Mouse (Mus musculus) kidney, embryonic 14.5 days (tissue): Measurements from ENCODE around the gene Tigd3. TPM values are rescaled to one million over a fixed set of nuclear protein-coding genes. Genes with fewer than 3 reads are reported as not detected.

Experiments
- ATAC-seq: fragments of 200-750 bp; cut with Nextera tagmentation; 2 replicates; pipeline ENCODE4 v1.8.0; 2017; ENCODE audit warnings: moderate number of reproducible peaks, mild to moderate bottlenecking, moderate TSS enrichment, moderate library complexity; ENCODE audit not compliant: low FRiP score, low TSS enrichment
- H3K27ac ChIP-seq: fragments of 300-500 bp; sonication (generic); 2 replicates; pipeline ENCODE4 v1.5.1; 2014; ENCODE audit warnings: low read depth, mild to moderate bottlenecking, low read length, moderate library complexity, mixed read lengths
- H3K27me3 ChIP-seq: fragments of 300-500 bp; sonication (generic); 2 replicates; pipeline ENCODE4 v1.6.1; 2014; ENCODE audit warnings: mild to moderate bottlenecking, low read length; ENCODE audit not compliant: control insufficient read depth, insufficient read depth
- H3K36me3 ChIP-seq: fragments of 300-500 bp; sonication (generic); 2 replicates; pipeline ENCODE4 v1.6.1; 2014; ENCODE audit warnings: low read length, mixed read lengths; ENCODE audit not compliant: control insufficient read depth, insufficient read depth
- H3K4me1 ChIP-seq: fragments of 300-500 bp; sonication (generic); 2 replicates; pipeline ENCODE4 v1.6.1; 2014; ENCODE audit warnings: low read length, mixed read lengths; ENCODE audit not compliant: control insufficient read depth, insufficient read depth
- H3K4me2 ChIP-seq: fragments of 300-500 bp; sonication (generic); replicated peaks from 2 replicates; pipeline ENCODE4 v1.6.1; 2014; ENCODE audit warnings: low read depth, mild to moderate bottlenecking, low read length
- H3K4me3 ChIP-seq: fragments of 300-500 bp; sonication (generic); 2 replicates; pipeline ENCODE4 v1.5.1; 2014; ENCODE audit warnings: mild to moderate bottlenecking, low read length
- H3K9ac ChIP-seq: fragments of 300-500 bp; sonication (generic); 2 replicates; pipeline ENCODE4 v1.6.1; 2014; ENCODE audit warnings: low read depth, mild to moderate bottlenecking, low read length, moderate library complexity
- H3K9me3 ChIP-seq: fragments of 300-500 bp; sonication (generic); 2 replicates; pipeline ENCODE4 v1.6.1; 2016; ENCODE audit warnings: low read length; ENCODE audit not compliant: control insufficient read depth
- WGBS: fragments of 180-500 bp; shearing (Covaris S2); extraction: QIAGEN DNeasy Blood & Tissue Kit; methylation state at CpG from one replicate; pipeline ENCODE4 v1.1.7; 2014; 5-methylcytosine and 5-hydroxymethylcytosine counted together
- polyA plus RNA-seq: library from polyadenylated mRNA; unstranded; fragments of >200 nt; fragmentation: Nextera tagmentation; extraction: Ambion mirVana; gene quantifications from 2 replicates; pipeline ENCODE4 v1.2.1, GENCODE M21; 2014

Tigd3 gene
- polyA plus RNA-seq, 1 experiment from 2014 or later, result 4.0 TPM

GRCm38 (mm10) chr19:5842785-5843730 is 50.9 kb downstream of the Tigd3 start:
- no peaks in the 10 kb centered on the region for H3K36me3 ChIP-seq
- H3K27ac ChIP-seq, result peak overlapping the region; percentile 49; the same call in 1 of the 2 replicates
- peak overlapping the region; percentile 34 for H3K4me3 ChIP-seq
- H3K9ac ChIP-seq, result 0 out of 2 replicates have a peak overlapping the region, but pooled peaks have one; percentile 8
- WGBS, result 67% methylated on average over 9 of the region's 9 CpGs
- H3K27me3 ChIP-seq, result no peaks in the 10 kb centered on the region
- H3K9me3 ChIP-seq, result no peaks in the 10 kb centered on the region
- peak overlapping the region; percentile 66 for H3K4me2 ChIP-seq
- peaks cover 58% of the 10 kb centered on the region for H3K4me1 ChIP-seq
- ATAC-seq, result no peak

GRCm38 (mm10) chr19:5841999-5842784 is 51.8 kb downstream of the Tigd3 start:
- Histone ChIP-seq H3K27ac (peak overlapping the region; percentile 49; the same call in 1 of the 2 replicates), H3K36me3 (no peaks in the 10 kb centered on the region), H3K9me3 (no peaks in the 10 kb centered on the region), H3K9ac (no peak overlapping the region), H3K4me2 (peak overlapping the region; percentile 66), H3K27me3 (no peaks in the 10 kb centered on the region), H3K4me3 (peak overlapping the region; percentile 34; the same call in 1 of the 2 replicates), H3K4me1 (peaks cover 49% of the 10 kb centered on the region)
- ATAC-seq, result no peak
- 48% methylated on average over 5 of the region's 5 CpGs for WGBS

GRCm38 (mm10) chr19:5841389-5841946 is 52.5 kb downstream of the Tigd3 start:
- Histone ChIP-seq H3K9me3 (no peaks in the 10 kb centered on the region), H3K4me1 (peaks cover 45% of the 10 kb centered on the region), H3K36me3 (no peaks in the 10 kb centered on the region), H3K4me3 (no peak overlapping the region), H3K4me2 (no peak overlapping the region), H3K9ac (no peak overlapping the region), H3K27me3 (no peaks in the 10 kb centered on the region), H3K27ac (no peak overlapping the region)
- ATAC-seq, result no peak
- WGBS, result 73% methylated on average over 4 of the region's 4 CpGs

Other genes starting within 250 kb of the Tigd3 start
- gene Sipa1, start 230.4 kb downstream of the Tigd3 start, polyA plus RNA-seq, result 17.4 and 26.8 TPM in 2 replicates
- 26.8 and 33.6 TPM in 2 replicates for gene Map3k11, start 205.4 kb downstream of the Tigd3 start, polyA plus RNA-seq
- gene Pcnx3, start 205.2 kb downstream of the Tigd3 start, polyA plus RNA-seq, result 31.2 and 35.4 TPM in 2 replicates
- 0.39 and 0.42 TPM in 2 replicates for gene Kcnk7, start 189.8 kb downstream of the Tigd3 start, polyA plus RNA-seq
- gene Ehbp1l1, start 167.8 kb downstream of the Tigd3 start, polyA plus RNA-seq, result 8.8 and 11.5 TPM in 2 replicates
- 92.8 and 114 TPM in 2 replicates for gene Fam89b, start 164.5 kb downstream of the Tigd3 start, polyA plus RNA-seq
- 14.9 and 27.1 TPM in 2 replicates for gene Ltbp3, start 153.2 kb downstream of the Tigd3 start, polyA plus RNA-seq
- 54.7 and 73.5 TPM in 2 replicates for gene Scyl1, start 122.7 kb downstream of the Tigd3 start, polyA plus RNA-seq
- 17.4 and 26.5 TPM in 2 replicates for gene Frmd8, start 18.9 kb downstream of the Tigd3 start, polyA plus RNA-seq
- 3.3 and 3.5 TPM in 2 replicates for gene Slc25a45, start 16.3 kb downstream of the Tigd3 start, polyA plus RNA-seq
- 132 and 167 TPM in 2 replicates for gene Dpf2, start 18.9 kb upstream of the Tigd3 start, polyA plus RNA-seq
- 10.5 and 10.8 TPM in 2 replicates for gene Cdc42ep2, start 30.7 kb upstream of the Tigd3 start, polyA plus RNA-seq
- gene Pola2, start 70.1 kb upstream of the Tigd3 start, polyA plus RNA-seq, result 74.2 and 95.3 TPM in 2 replicates
- gene Slc22a20, start 92.0 kb upstream of the Tigd3 start, polyA plus RNA-seq, result not detected in 2 replicates
- 6.3 and 8.6 TPM in 2 replicates for gene Capn1, start 121.7 kb upstream of the Tigd3 start, polyA plus RNA-seq
- 23.5 and 32.8 TPM in 2 replicates for gene Syvn1, start 152.4 kb upstream of the Tigd3 start, polyA plus RNA-seq
- 77.3 and 89.5 TPM in 2 replicates for gene Mrpl49, start 163.6 kb upstream of the Tigd3 start, polyA plus RNA-seq
- gene Fau, start 163.7 kb upstream of the Tigd3 start, polyA plus RNA-seq, result 839 and 1,033 TPM in 2 replicates
- 38.6 and 44.4 TPM in 2 replicates for gene Znhit2, start 167.0 kb upstream of the Tigd3 start, polyA plus RNA-seq
- 22.1 and 24.6 TPM in 2 replicates for gene Tm7sf2, start 174.2 kb upstream of the Tigd3 start, polyA plus RNA-seq
- 60.8 and 75.0 TPM in 2 replicates for gene Vps51, start 183.1 kb upstream of the Tigd3 start, polyA plus RNA-seq
- gene Tmem262, start 185.9 kb upstream of the Tigd3 start, polyA plus RNA-seq, result not detected in 2 replicates
- 1.1 and 1.5 TPM in 2 replicates for gene Gm28374, start 188.1 kb upstream of the Tigd3 start, polyA plus RNA-seq
- 81.0 and 82.3 TPM in 2 replicates for gene Zfpl1, start 190.8 kb upstream of the Tigd3 start, polyA plus RNA-seq
- gene Cdca5, start 190.8 kb upstream of the Tigd3 start, polyA plus RNA-seq, result 43.1 and 53.5 TPM in 2 replicates
- 0.47 and 1.7 TPM in 2 replicates for gene AC131692.1, start 200.3 kb upstream of the Tigd3 start, polyA plus RNA-seq
- gene Naaladl1, start 211.6 kb upstream of the Tigd3 start, polyA plus RNA-seq, result 0.44 and 0.60 TPM in 2 replicates
- 56.1 and 64.4 TPM in 2 replicates for gene Sac3d1, start 224.5 kb upstream of the Tigd3 start, polyA plus RNA-seq
- gene Snx15, start 234.2 kb upstream of the Tigd3 start, polyA plus RNA-seq, result 29.6 and 37.0 TPM in 2 replicates
- gene Batf2, start 246.8 kb upstream of the Tigd3 start, polyA plus RNA-seq, result 0.15 TPM in 1 of 2 replicates, not detected in the other
- 82.6 and 98.8 TPM in 2 replicates for gene Arl2, start 247.4 kb upstream of the Tigd3 start, polyA plus RNA-seq